Mouse (Mus musculus) neural tube, embryonic 11.5 days (tissue): Measurements from ENCODE around the gene Fam187b. TPM values are rescaled to one million over a fixed set of nuclear protein-coding genes. Genes with fewer than 3 reads are reported as not detected.

Experiments used
- ATAC-seq: fragments of 200-750 bp; cut with Nextera tagmentation; 2 replicates; pipeline ENCODE4 v1.8.0; 2017; ENCODE audit warnings: moderate number of reproducible peaks, mild to moderate bottlenecking, moderate TSS enrichment, moderate library complexity; ENCODE audit not compliant: insufficient read depth, low FRiP score, low TSS enrichment
- DNase-seq: peaks from one replicate; pipeline ENCODE4 v3.0.0-alpha.2; 2015; ENCODE audit warnings: low spot score
- H3K27ac ChIP-seq: fragments of 300-500 bp; sonication (generic); 2 replicates; pipeline ENCODE4 v1.5.1; 2014; ENCODE audit warnings: low read depth, mild to moderate bottlenecking, low read length
- H3K27me3 ChIP-seq: fragments of 300-500 bp; sonication (generic); 2 replicates; pipeline ENCODE4 v1.6.1; 2014; ENCODE audit warnings: mild to moderate bottlenecking, low read length, mixed read lengths; ENCODE audit not compliant: control insufficient read depth, insufficient read depth
- H3K36me3 ChIP-seq: fragments of 300-500 bp; sonication (generic); 2 replicates; pipeline ENCODE4 v1.6.1; 2014; ENCODE audit warnings: mild to moderate bottlenecking, low read length, moderate library complexity, mixed read lengths; ENCODE audit not compliant: control insufficient read depth, insufficient read depth
- H3K4me1 ChIP-seq: fragments of 300-500 bp; sonication (generic); 2 replicates; pipeline ENCODE4 v1.6.1; 2014; ENCODE audit warnings: low read length, mixed read lengths; ENCODE audit not compliant: control insufficient read depth, insufficient read depth
- H3K4me2 ChIP-seq: fragments of 300-500 bp; sonication (generic); 2 replicates; pipeline ENCODE4 v1.6.1; 2014; ENCODE audit warnings: low read depth, mild to moderate bottlenecking, moderate library complexity
- H3K4me3 ChIP-seq: fragments of 300-500 bp; sonication (generic); 2 replicates; pipeline ENCODE4 v1.5.1; 2014; ENCODE audit warnings: low read depth, low read length
- H3K9ac ChIP-seq: fragments of 300-500 bp; sonication (generic); 2 replicates; pipeline ENCODE4 v1.6.1; 2014; ENCODE audit warnings: mild to moderate bottlenecking, low read length
- H3K9me3 ChIP-seq: fragments of 300-500 bp; sonication (generic); 2 replicates; pipeline ENCODE4 v1.6.1; 2016; ENCODE audit warnings: low read length; ENCODE audit not compliant: control insufficient read depth
- WGBS: fragments of 180-500 bp; shearing (Covaris S2); extraction: QIAGEN DNeasy Blood & Tissue Kit; methylation state at CpG from one replicate; pipeline ENCODE4 v1.1.7; 2014; 5-methylcytosine and 5-hydroxymethylcytosine counted together
- polyA plus RNA-seq: library from polyadenylated mRNA; unstranded; fragments of >200 nt; fragmentation: Nextera tagmentation; extraction: Ambion mirVana; gene quantifications from 2 replicates; pipeline ENCODE4 v1.2.1, GENCODE M21; 2014

Gene Fam187b
- polyA plus RNA-seq, 1 experiment from 2014 or later = 0.32 TPM

DNA sequence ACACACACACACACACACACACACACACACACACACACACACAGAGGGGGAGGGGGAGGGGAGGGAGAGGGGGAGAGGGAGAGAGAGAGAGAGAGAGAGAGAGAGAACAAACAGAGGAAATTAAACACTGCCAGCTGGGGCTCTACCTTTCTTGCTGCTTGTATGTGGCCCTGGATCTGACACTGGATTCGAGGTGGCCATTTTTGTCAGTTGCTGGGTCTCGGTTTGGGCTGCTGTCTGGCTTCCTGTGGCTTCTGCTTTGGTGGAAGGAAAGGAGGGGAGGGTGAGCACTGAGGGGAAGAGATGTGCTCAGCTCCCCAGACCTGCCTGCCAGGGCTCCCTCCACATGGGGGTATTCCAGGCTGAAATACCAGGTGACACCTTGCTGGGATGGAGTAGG is 64.1 kb downstream of the Fam187b start:
- H3K27ac ChIP-seq = no peak overlapping the region
- no peaks in the 10 kb centered on the region for H3K9me3 ChIP-seq
- 74% methylated on average over 2 of the region's 2 CpGs for WGBS
- H3K4me2 ChIP-seq = no peak overlapping the region
- H3K4me1 ChIP-seq = no peaks in the 10 kb centered on the region
- H3K4me3 ChIP-seq = no peak overlapping the region
- H3K36me3 ChIP-seq = no peaks in the 10 kb centered on the region
- H3K27me3 ChIP-seq = peaks cover 18% of the 10 kb centered on the region
- no peak for ATAC-seq
- DNase-seq = no peak
- H3K9ac ChIP-seq = no peak overlapping the region

DNA sequence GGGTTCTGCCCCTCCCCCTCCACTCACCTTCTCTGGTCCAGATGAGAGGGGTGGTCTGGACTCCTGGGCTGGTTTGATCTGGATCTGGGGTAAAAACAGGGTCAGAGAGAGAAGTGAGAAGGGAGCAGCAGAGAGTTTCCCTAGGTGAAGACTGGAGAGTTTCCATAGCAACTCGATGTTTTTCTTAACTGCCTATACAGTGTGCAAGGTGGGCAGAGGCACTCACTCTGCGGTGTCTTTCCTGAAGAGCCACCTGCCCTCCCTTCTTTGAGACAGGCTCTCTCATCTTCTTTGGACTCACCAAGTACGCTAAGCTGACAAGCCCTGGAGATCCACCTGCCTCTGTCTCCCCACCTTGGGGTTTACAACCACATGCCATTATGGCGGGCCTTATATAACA is 65.4 kb downstream of the Fam187b start:
- Histone ChIP-seq H3K9ac (no peak overlapping the region), H3K4me2 (no peak overlapping the region), H3K27me3 (peaks cover 21% of the 10 kb centered on the region), H3K4me1 (no peaks in the 10 kb centered on the region), H3K9me3 (no peaks in the 10 kb centered on the region), H3K4me3 (no peak overlapping the region), H3K27ac (no peak overlapping the region), H3K36me3 (no peaks in the 10 kb centered on the region)
- ATAC-seq (no peak), DNase-seq (no peak)
- WGBS = 90% methylated on average over 4 of the region's 4 CpGs

Other genes with a start within 250 kb of the Fam187b start
- gene Tmem147, start 244.2 kb upstream of the Fam187b start, polyA plus RNA-seq = 167 and 172 TPM in 2 replicates
- 0.27 and 0.88 TPM in 2 replicates for gene Gapdhs, start 230.1 kb upstream of the Fam187b start, polyA plus RNA-seq
- gene Sbsn, start 222.3 kb upstream of the Fam187b start, polyA plus RNA-seq = 0.09 and 0.74 TPM in 2 replicates
- not detected in 2 replicates for gene Dmkn, start 210.0 kb upstream of the Fam187b start, polyA plus RNA-seq
- not detected in 2 replicates for gene Krtdap, start 185.9 kb upstream of the Fam187b start, polyA plus RNA-seq
- not detected in 2 replicates for gene Ffar2, start 150.0 kb upstream of the Fam187b start, polyA plus RNA-seq
- not detected in 2 replicates for gene Ffar3, start 117.6 kb upstream of the Fam187b start, polyA plus RNA-seq
- gene Ffar1, start 112.2 kb upstream of the Fam187b start, polyA plus RNA-seq = 0.05 TPM in 1 of 2 replicates, not detected in the other
- gene Cd22, start 93.4 kb upstream of the Fam187b start, polyA plus RNA-seq = 0.05 TPM in 1 of 2 replicates, not detected in the other
- 0.16 and 0.41 TPM in 2 replicates for gene Mag, start 58.9 kb upstream of the Fam187b start, polyA plus RNA-seq
- gene Hamp2, start 49.1 kb upstream of the Fam187b start, polyA plus RNA-seq = not detected in 2 replicates
- not detected in 2 replicates for gene Hamp, start 29.8 kb upstream of the Fam187b start, polyA plus RNA-seq
- 27.9 and 28.1 TPM in 2 replicates for gene Usf2, start 17.0 kb upstream of the Fam187b start, polyA plus RNA-seq
- gene Lsr, start 326 bp upstream of the Fam187b start, polyA plus RNA-seq = 14.1 and 16.6 TPM in 2 replicates
- 16.2 and 17.3 TPM in 2 replicates for gene Fxyd5, start 68.7 kb downstream of the Fam187b start, polyA plus RNA-seq
- gene Fxyd7, start 77.7 kb downstream of the Fam187b start, polyA plus RNA-seq = 30.5 and 36.5 TPM in 2 replicates
- gene Fxyd1, start 83.4 kb downstream of the Fam187b start, polyA plus RNA-seq = 17.0 and 21.8 TPM in 2 replicates
- gene Lgi4, start 85.6 kb downstream of the Fam187b start, polyA plus RNA-seq = 4.6 and 4.9 TPM in 2 replicates
- gene Fxyd3, start 102.9 kb downstream of the Fam187b start, polyA plus RNA-seq = 6.0 and 7.7 TPM in 2 replicates
- 1.6 TPM in 2 replicates for gene Hpn, start 141.5 kb downstream of the Fam187b start, polyA plus RNA-seq
- gene Scn1b, start 153.2 kb downstream of the Fam187b start, polyA plus RNA-seq = 0.65 and 0.94 TPM in 2 replicates
- 144 and 159 TPM in 2 replicates for gene Gramd1a, start 182.1 kb downstream of the Fam187b start, polyA plus RNA-seq